Mouse (Mus musculus): ENCODE data around the gene Zfp467. TPM values are rescaled to one million over a fixed set of nuclear protein-coding genes. Genes with fewer than 3 reads are reported as not detected.

Gene Zfp467
- polyA plus RNA-seq, 1 experiment: 67.0 TPM

GRCm38 (mm10) chr6:48396686-48397085 lies 48.9 kb downstream of the Zfp467 start:
- Histone ChIP-seq H3K4me1 (ENCODE audit: control insufficient read depth, insufficient read depth, low read length) (peaks cover 10% of the 10 kb centered on the region; the same call in 1 of the 2 replicates), H3K4me3 (ENCODE audit: insufficient read depth, low read depth, low read length) (no peak overlapping the region), H3K27me3 (replicated peaks; ENCODE audit: control insufficient read depth, insufficient read depth, low read length) (no peaks in the 10 kb centered on the region), H3K36me3 (ENCODE audit: control insufficient read depth, insufficient read depth, low read length) (no peaks in the 10 kb centered on the region), H3K27ac (ENCODE audit: insufficient read depth, low read depth, low read length) (no peak overlapping the region)
- WGBS: 98% methylated on average over 1 of the region's 1 CpGs
- no peak for TF ChIP-seq POLR2A (IDR thresholded peaks at IDR 0.05; ENCODE audit: low read depth, low read length)
- TF ChIP-seq CTCF (conservative IDR thresholded peaks at IDR 0.05; ENCODE audit: insufficient read depth, insufficient read length, low read depth, low read length): no peak
- no peak for DNase-seq

DNA sequence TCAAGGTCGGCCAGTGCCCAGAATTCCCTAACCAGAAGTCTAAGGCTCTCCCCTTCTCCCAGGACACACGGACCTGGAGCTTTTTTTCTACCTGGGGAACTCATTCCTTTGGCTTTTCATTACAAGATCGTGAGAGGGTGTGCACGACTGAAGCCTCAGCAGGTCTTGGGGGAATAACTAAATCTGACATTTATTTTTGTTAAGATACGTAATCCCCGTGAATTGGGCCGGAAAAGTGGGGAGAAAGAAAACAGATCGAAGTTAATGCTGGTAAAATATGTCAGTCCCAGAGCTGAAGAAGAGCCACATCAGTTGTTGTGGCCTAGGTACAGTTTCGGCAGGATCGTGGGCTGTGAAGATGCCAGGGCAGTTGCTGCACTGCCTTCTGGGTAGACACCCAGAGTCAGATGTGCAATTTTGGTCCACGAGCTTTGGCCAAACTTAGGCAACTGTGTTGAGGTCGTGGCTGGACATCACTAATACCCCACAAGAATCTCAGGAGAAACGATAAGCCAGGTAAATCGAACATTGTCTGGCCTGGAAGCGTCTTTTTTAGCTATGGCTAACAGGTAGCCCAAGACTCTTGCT lies 49.5 kb downstream of the Zfp467 start:
- DNase-seq: no peak
- H3K27ac ChIP-seq (ENCODE audit: insufficient read depth, low read depth, low read length): peak overlapping the region; percentile 86
- H3K4me1 ChIP-seq (ENCODE audit: control insufficient read depth, insufficient read depth, low read length): peaks cover 10% of the 10 kb centered on the region; the same call in 1 of the 2 replicates
- TF ChIP-seq CTCF (conservative IDR thresholded peaks at IDR 0.05; ENCODE audit: insufficient read depth, insufficient read length, low read depth, low read length) (no peak), POLR2A (IDR thresholded peaks at IDR 0.05; ENCODE audit: low read depth, low read length) (no peak)
- H3K27me3 ChIP-seq (replicated peaks; ENCODE audit: control insufficient read depth, insufficient read depth, low read length): no peaks in the 10 kb centered on the region
- WGBS: 25% methylated on average over 15 of the region's 15 CpGs
- no peaks in the 10 kb centered on the region for H3K36me3 ChIP-seq (ENCODE audit: control insufficient read depth, insufficient read depth, low read length)
- peak overlapping the region; percentile 79 for H3K4me3 ChIP-seq (ENCODE audit: insufficient read depth, low read depth, low read length)

DNA sequence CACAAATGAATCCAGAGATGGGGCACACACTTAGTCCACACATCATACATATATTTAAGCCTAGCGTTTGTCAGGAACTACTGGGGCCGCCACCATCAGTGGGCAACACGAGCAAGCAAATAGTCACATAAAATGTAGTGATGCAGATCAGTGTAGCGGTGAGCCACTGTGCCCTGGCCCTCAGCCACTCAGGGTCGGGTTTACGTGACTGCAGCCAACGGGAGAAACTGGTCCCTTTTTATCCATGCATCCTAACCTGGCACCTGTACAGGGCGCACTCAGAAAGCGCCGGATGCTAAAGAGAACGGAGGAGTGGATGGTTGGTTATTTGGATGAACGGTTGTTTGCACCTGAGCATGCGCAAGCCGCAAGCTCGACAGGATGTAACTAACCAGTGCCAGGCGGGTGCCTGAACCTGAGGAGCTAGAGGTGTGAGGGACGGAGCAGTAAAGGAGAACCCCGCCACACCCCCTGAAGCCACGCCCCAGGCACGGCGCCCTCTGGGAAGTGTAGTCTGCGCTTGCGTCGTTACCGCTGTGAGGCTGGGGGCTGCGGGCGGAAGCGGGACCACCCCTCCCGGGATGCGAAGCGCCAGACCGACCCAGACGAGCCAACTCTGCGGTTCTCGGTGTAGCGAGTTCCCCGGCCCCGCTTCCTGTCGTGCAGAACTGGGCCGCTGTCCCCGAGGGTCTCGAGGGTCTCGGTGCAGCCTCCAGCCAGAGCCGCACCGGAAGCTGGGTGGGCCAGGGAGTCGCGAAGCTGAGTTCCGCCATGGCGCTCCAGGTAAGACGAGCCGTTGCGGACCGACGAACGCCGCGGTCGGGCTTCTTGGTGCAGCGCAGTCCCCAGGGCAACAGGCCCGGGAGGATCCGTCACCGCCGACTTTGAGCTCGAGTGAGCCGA lies 50.3 kb downstream of the Zfp467 start, which contains the start of gene Krba1:
Gene Krba1, plus strand, starts transcription at position 482 of the 903 bp plus-strand sequence.
- peaks cover 10% of the 10 kb centered on the region; the same call in 1 of the 2 replicates for H3K4me1 ChIP-seq (ENCODE audit: control insufficient read depth, insufficient read depth, low read length)
- 2% methylated on average over 65 of the region's 65 CpGs for WGBS
- peak within 1 kb of the TSS; percentile 86 for H3K27ac ChIP-seq (ENCODE audit: insufficient read depth, low read depth, low read length)
- no peaks in the 10 kb centered on the region for H3K36me3 ChIP-seq (ENCODE audit: control insufficient read depth, insufficient read depth, low read length)
- no peak for TF ChIP-seq POLR2A (IDR thresholded peaks at IDR 0.05; ENCODE audit: low read depth, low read length)
- TF ChIP-seq CTCF (conservative IDR thresholded peaks at IDR 0.05; ENCODE audit: insufficient read depth, insufficient read length, low read depth, low read length): no peak
- DNase-seq: peak; percentile 93
- no peaks in the 10 kb centered on the region for H3K27me3 ChIP-seq (replicated peaks; ENCODE audit: control insufficient read depth, insufficient read depth, low read length)
- peak within 1 kb of the TSS; percentile 79 for H3K4me3 ChIP-seq (ENCODE audit: insufficient read depth, low read depth, low read length)

DNA sequence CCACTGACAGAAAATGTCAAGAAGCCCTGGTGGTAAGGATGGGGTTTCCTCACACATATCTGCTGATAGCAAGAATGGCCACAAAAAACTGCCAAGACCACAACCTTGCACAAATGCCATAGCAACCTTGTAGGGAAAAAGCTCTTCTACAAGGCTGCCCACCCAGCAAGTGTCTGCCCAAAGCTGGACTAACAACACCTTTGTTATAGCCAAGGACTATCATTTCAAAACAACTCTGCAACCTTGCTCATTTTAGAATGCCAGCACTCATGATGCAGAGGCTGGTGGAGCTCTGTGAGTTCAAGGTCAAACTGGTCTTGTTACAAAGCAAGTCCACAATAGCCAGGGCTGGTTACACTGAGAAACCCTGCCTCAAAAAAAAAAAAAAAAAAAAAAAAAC lies 51.8 kb downstream of the Zfp467 start:
- TF ChIP-seq CTCF (conservative IDR thresholded peaks at IDR 0.05; ENCODE audit: insufficient read depth, insufficient read length, low read depth, low read length) (no peak), POLR2A (IDR thresholded peaks at IDR 0.05; ENCODE audit: low read depth, low read length) (no peak)
- Histone ChIP-seq H3K4me3 (ENCODE audit: insufficient read depth, low read depth, low read length) (no peak overlapping the region), H3K4me1 (ENCODE audit: control insufficient read depth, insufficient read depth, low read length) (peaks cover 10% of the 10 kb centered on the region; the same call in 1 of the 2 replicates), H3K36me3 (ENCODE audit: control insufficient read depth, insufficient read depth, low read length) (no peaks in the 10 kb centered on the region), H3K27ac (ENCODE audit: insufficient read depth, low read depth, low read length) (no peak overlapping the region), H3K27me3 (replicated peaks; ENCODE audit: control insufficient read depth, insufficient read depth, low read length) (no peaks in the 10 kb centered on the region)
- no peak for DNase-seq

GRCm38 (mm10) chr6:48388221-48388620 lies 57.4 kb downstream of the Zfp467 start:
- no peak for DNase-seq
- Histone ChIP-seq H3K4me1 (ENCODE audit: control insufficient read depth, insufficient read depth, low read length) (no peaks in the 10 kb centered on the region), H3K27ac (ENCODE audit: insufficient read depth, low read depth, low read length) (no peak overlapping the region), H3K27me3 (replicated peaks; ENCODE audit: control insufficient read depth, insufficient read depth, low read length) (no peaks in the 10 kb centered on the region), H3K4me3 (ENCODE audit: insufficient read depth, low read depth, low read length) (no peak overlapping the region), H3K36me3 (ENCODE audit: control insufficient read depth, insufficient read depth, low read length) (no peaks in the 10 kb centered on the region)
- no peak for TF ChIP-seq POLR2A (IDR thresholded peaks at IDR 0.05; ENCODE audit: low read depth, low read length)
- no peak for TF ChIP-seq CTCF (conservative IDR thresholded peaks at IDR 0.05; ENCODE audit: insufficient read depth, insufficient read length, low read depth, low read length)
- WGBS: 51% methylated on average over 3 of the region's 3 CpGs

Other genes with a start within 250 kb of the Zfp467 start
- 16.7 and 22.1 TPM in 2 replicates for gene Krba1, start 50.2 kb downstream of the Zfp467 start, polyA plus RNA-seq (2012; rRNA removed)
- gene Sspo, start 2.4 kb upstream of the Zfp467 start, polyA plus RNA-seq (2012; rRNA removed): 1.5 and 1.9 TPM in 2 replicates
- 101 and 109 TPM in 2 replicates for gene Atp6v0e2, start 91.8 kb upstream of the Zfp467 start, polyA plus RNA-seq (2012; rRNA removed)
- 35.3 and 36.5 TPM in 2 replicates for gene Lrrc61, start 109.0 kb upstream of the Zfp467 start, polyA plus RNA-seq (2012; rRNA removed)
- gene Rarres2, start 127.0 kb upstream of the Zfp467 start, polyA plus RNA-seq (2012; rRNA removed): 87.9 and 89.2 TPM in 2 replicates
- not detected in 2 replicates for gene Gm45021, start 143.8 kb upstream of the Zfp467 start, polyA plus RNA-seq (2012; rRNA removed)
- gene Repin1, start 148.1 kb upstream of the Zfp467 start, polyA plus RNA-seq (2012; rRNA removed): 49.2 and 73.1 TPM in 2 replicates
- gene Gm44965, start 148.1 kb upstream of the Zfp467 start, polyA plus RNA-seq (2012; rRNA removed): 0.42 and 0.49 TPM in 2 replicates
- 4.3 and 6.1 TPM in 2 replicates for gene Zfp775, start 156.2 kb upstream of the Zfp467 start, polyA plus RNA-seq (2012; rRNA removed)
- 30.9 and 37.4 TPM in 2 replicates for gene AI854703, start 180.9 kb upstream of the Zfp467 start, polyA plus RNA-seq (2012; rRNA removed)
- 6.1 and 9.1 TPM in 2 replicates for gene Gimap8, start 201.4 kb upstream of the Zfp467 start, polyA plus RNA-seq (2012; rRNA removed)
- 6.8 and 10.1 TPM in 2 replicates for gene Gimap9, start 230.3 kb upstream of the Zfp467 start, polyA plus RNA-seq (2012; rRNA removed)
- 27.5 and 44.3 TPM in 2 replicates for gene Gimap4, start 238.7 kb upstream of the Zfp467 start, polyA plus RNA-seq (2012; rRNA removed)

Measured in kidney, adult 2 months (tissue).